Mouse (Mus musculus): ENCODE data around the gene Efnb1. TPM values are rescaled to one million over a fixed set of nuclear protein-coding genes. Genes with fewer than 3 reads are reported as not detected.

The Efnb1 gene
- 43.6 and 50.3 TPM in 2 replicates for polyA plus RNA-seq (2012; rRNA removed; ENCODE audit: low replicate concordance)

DNA sequence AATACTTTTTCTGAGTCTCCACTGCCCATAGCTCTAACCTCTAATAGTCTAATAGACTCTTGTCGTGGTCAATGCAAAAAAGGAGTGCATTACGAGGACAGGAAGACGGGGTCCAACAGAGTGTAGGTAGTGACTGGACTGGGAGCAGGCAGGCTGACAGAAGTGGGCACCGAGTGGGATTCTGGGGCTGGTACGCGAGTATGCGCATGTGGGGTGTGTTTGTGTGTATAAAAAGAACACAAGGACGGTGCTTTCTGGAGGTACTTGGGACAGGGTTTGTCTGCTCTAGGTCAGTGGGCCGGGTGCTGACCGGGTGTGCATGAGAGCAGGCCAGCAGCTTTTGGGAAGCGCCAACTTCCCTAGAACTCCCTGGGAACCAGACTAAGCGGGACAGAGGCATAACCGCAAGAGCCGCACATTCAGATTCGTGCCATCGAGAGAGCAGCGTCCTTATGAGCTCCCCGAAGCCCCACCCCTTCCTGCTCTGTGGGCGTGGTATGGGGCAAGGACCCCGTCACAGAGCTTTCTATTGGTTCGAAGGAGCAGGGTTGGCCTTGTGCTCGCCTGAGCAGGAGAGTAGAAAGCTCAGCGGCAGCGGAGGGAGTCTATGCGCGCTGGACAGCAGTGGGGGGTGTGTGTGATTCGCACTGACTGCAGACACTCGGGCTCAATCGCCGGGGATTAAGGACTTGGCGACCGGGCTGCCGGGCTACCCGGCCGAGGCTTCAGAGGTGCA, at the start of gene Efnb1:
Efnb1 (plus strand) TSS at position 608 of the 736 bp plus-strand sequence.

Other genes starting within 250 kb of the Efnb1 start
- gene Ophn1, start 245.1 kb upstream of the Efnb1 start, polyA plus RNA-seq (2012; rRNA removed; ENCODE audit: low replicate concordance): 14.5 and 15.1 TPM in 2 replicates
- gene Yipf6, start 199.8 kb upstream of the Efnb1 start, polyA plus RNA-seq (2012; rRNA removed; ENCODE audit: low replicate concordance): 23.2 and 24.6 TPM in 2 replicates
- gene Stard8, start 132.9 kb upstream of the Efnb1 start, polyA plus RNA-seq (2012; rRNA removed; ENCODE audit: low replicate concordance): 30.0 and 41.1 TPM in 2 replicates

Measured in subcutaneous adipose tissue, adult 2 months (tissue).